Mouse (Mus musculus) layer of hippocampus, postnatal 10 days (tissue): ENCODE measurements around the gene Acot7. TPM values are rescaled to one million over a fixed set of nuclear protein-coding genes. Genes with fewer than 3 reads are reported as not detected.

Source experiments
- total RNA-seq, 2 experiments: library from RNA; stranded (reverse); gene quantifications; 2 replicates each; pipeline ENCODE4 v1.2.3; 2021

The Acot7 gene
- total RNA-seq, 2 experiments from 2014 or later, result 426 to 431 TPM

Other genes with a start within 250 kb of the Acot7 start
- 10 to 100 TPM; 75.8 to 82.0 TPM for gene Dnajc11, start 244.4 kb upstream of the Acot7 start, total RNA-seq
- gene Thap3, start 189.1 kb upstream of the Acot7 start, total RNA-seq, result 10 to 100 TPM; 22.8 to 34.2 TPM
- gene Phf13, start 181.9 kb upstream of the Acot7 start, total RNA-seq, result 10 to 100 TPM; 15.2 to 16.6 TPM
- gene Klhl21, start 169.3 kb upstream of the Acot7 start, total RNA-seq, result 10 to 100 TPM; 14.6 to 15.1 TPM
- gene Zbtb48, start 150.5 kb upstream of the Acot7 start, total RNA-seq, result 10 to 100 TPM; 11.9 to 14.8 TPM
- gene Tas1r1, start 139.6 kb upstream of the Acot7 start, total RNA-seq, result under 1 TPM; 0.37 to 0.45 TPM
- gene Nol9, start 138.8 kb upstream of the Acot7 start, total RNA-seq, result 10 to 100 TPM; 27.3 to 31.6 TPM
- gene Plekhg5, start 105.6 kb upstream of the Acot7 start, total RNA-seq, result 10 to 100 TPM; 76.0 to 79.6 TPM
- 10 to 100 TPM; 14.0 to 15.1 TPM for gene Tnfrsf25, start 62.2 kb upstream of the Acot7 start, total RNA-seq
- gene Espn, start 25.8 kb upstream of the Acot7 start, total RNA-seq, result under 1 TPM; 0.62 to 0.78 TPM
- not detected for gene Hes2, start 19.3 kb upstream of the Acot7 start, total RNA-seq
- gene Gpr153, start 96.1 kb downstream of the Acot7 start, total RNA-seq, result 10 to 100 TPM; 21.4 to 23.1 TPM
- not detected for gene Hes3, start 113.5 kb downstream of the Acot7 start, total RNA-seq
- 10 to 100 TPM; 27.9 to 33.9 TPM for gene Icmt, start 119.1 kb downstream of the Acot7 start, total RNA-seq
- 1 to 10 TPM; 3.1 to 4.0 TPM for gene Rnf207, start 140.9 kb downstream of the Acot7 start, total RNA-seq
- 100 to 1,000 TPM; 283 to 319 TPM for gene Rpl22, start 147.6 kb downstream of the Acot7 start, total RNA-seq
- gene Chd5, start 160.5 kb downstream of the Acot7 start, total RNA-seq, result 100 to 1,000 TPM; 189 to 192 TPM